Mouse (Mus musculus) left cerebral cortex, adult 6 months (tissue): ENCODE measurements around the gene B020004J07Rik. TPM values are rescaled to one million over a fixed set of nuclear protein-coding genes. Genes with fewer than 3 reads are reported as not detected.

Experiments used
- long read RNA-seq, 2 experiments: library from polyadenylated mRNA; unstranded; transcript quantifications; one replicate each; pipeline ENCODE4 v2.0.0; 2019 to 2020
- polyA plus RNA-seq: library from polyadenylated mRNA; unstranded; fragments of <200 nt; fragmentation: Nextera tagmentation; gene quantifications from 2 replicates; pipeline ENCODE4 v1.2.3, GENCODE M21; 2021

The B020004J07Rik gene
- polyA plus RNA-seq, result not detected in 2 replicates
- long read RNA-seq, experiment 1, result 0 reads
- long read RNA-seq, experiment 2, result 0 reads

GRCm38 (mm10) chr4:101843923-101844322 lies at the start of gene B020004J07Rik:
B020004J07Rik (minus strand) TSS chr4:101844023.

Other genes starting within 250 kb of the B020004J07Rik start
- gene Leprot, start 196.3 kb downstream of the B020004J07Rik start, polyA plus RNA-seq, result 33.2 and 44.1 TPM in 2 replicates
- gene Lepr, start 126.6 kb downstream of the B020004J07Rik start, polyA plus RNA-seq, result 0.69 and 0.81 TPM in 2 replicates
- not detected in 2 replicates for gene C130073F10Rik, start 49.8 kb upstream of the B020004J07Rik start, polyA plus RNA-seq
- gene Gm12800, start 65.1 kb upstream of the B020004J07Rik start, polyA plus RNA-seq, result not detected in 2 replicates
- not detected in 2 replicates for gene Gm12794, start 96.4 kb upstream of the B020004J07Rik start, polyA plus RNA-seq
- not detected in 2 replicates for gene Gm12790, start 137.0 kb upstream of the B020004J07Rik start, polyA plus RNA-seq
- gene Gm12789, start 142.6 kb upstream of the B020004J07Rik start, polyA plus RNA-seq, result not detected in 2 replicates
- gene Pde4b, start 243.5 kb upstream of the B020004J07Rik start, polyA plus RNA-seq, result 48.2 and 68.6 TPM in 2 replicates